Mouse (Mus musculus) cerebellum, postnatal 36 days (tissue): ENCODE measurements at regions not wholly inside any gene's neighbourhood (a gene's known extent, or its start where the extent isn't known, plus 50 kb on each side); places are given as distances from the start of the nearest gene placed in this dataset.

Experiments used
- DNase-seq, 2 experiments: peaks; one replicate each; pipeline ENCODE4 v3.0.0; 2021 to 2022; ENCODE audit warnings: mixed read lengths in 2 of 2

GRCm38 (mm10) chr8:103148013-103148412 is 362.6 kb upstream of the Cdh11 start:
- no peak for DNase-seq

GRCm38 (mm10) chr8:103148447-103148846 is 363.0 kb upstream of the Cdh11 start:
- no peak for DNase-seq

GRCm38 (mm10) chr8:103166623-103167316 is 381.3 kb upstream of the Cdh11 start:
- no peak for DNase-seq

GRCm38 (mm10) chr8:103173313-103173712 is 387.9 kb upstream of the Cdh11 start:
- DNase-seq: no peak

GRCm38 (mm10) chr8:103173803-103174429 is 388.5 kb upstream of the Cdh11 start:
- DNase-seq: no peak

- no peak for DNase-seq
These were observed 395.2 kb upstream of the Cdh11 start for GRCm38 (mm10) chr8:103180661-103181060.

GRCm38 (mm10) chr8:103188720-103189498 is 403.5 kb upstream of the Cdh11 start:
- no peak for DNase-seq

- no peak for DNase-seq
These were observed 412.8 kb upstream of the Cdh11 start for GRCm38 (mm10) chr8:103198251-103198650.

- no peak for DNase-seq
These were observed 414.5 kb upstream of the Cdh11 start for GRCm38 (mm10) chr8:103199696-103200615.

- no peak for DNase-seq
These were observed 418.3 kb upstream of the Cdh11 start for GRCm38 (mm10) chr8:103203710-103204109.

GRCm38 (mm10) chr8:103214606-103215005 is 429.2 kb upstream of the Cdh11 start:
- no peak for DNase-seq

- no peak for DNase-seq
These were observed 445.5 kb upstream of the Cdh11 start for GRCm38 (mm10) chr8:103230741-103231475.

GRCm38 (mm10) chr8:103234374-103234773 is 448.9 kb upstream of the Cdh11 start:
- DNase-seq: no peak

- no peak for DNase-seq
These were observed 450.2 kb upstream of the Cdh11 start for GRCm38 (mm10) chr8:103235614-103236013.

GRCm38 (mm10) chr8:103238456-103238970 is 453.1 kb upstream of the Cdh11 start:
- DNase-seq: no peak

GRCm38 (mm10) chr8:103244169-103244568 is 458.7 kb upstream of the Cdh11 start:
- no peak for DNase-seq

- no peak for DNase-seq
These were observed 459.2 kb upstream of the Cdh11 start for GRCm38 (mm10) chr8:103244658-103245057.

- no peak for DNase-seq
These were observed 460.4 kb upstream of the Cdh11 start for GRCm38 (mm10) chr8:103245864-103246263.

GRCm38 (mm10) chr8:103261236-103261635 is 475.8 kb upstream of the Cdh11 start:
- no peak for DNase-seq

- no peak for DNase-seq
These were observed 484.6 kb upstream of the Cdh11 start for GRCm38 (mm10) chr8:103270035-103270434.

GRCm38 (mm10) chr8:103270815-103271553 is 485.5 kb upstream of the Cdh11 start:
- no peak for DNase-seq
